Mouse (Mus musculus): ENCODE measurements around the gene D630045J12Rik. TPM values are rescaled to one million over a fixed set of nuclear protein-coding genes. Genes with fewer than 3 reads are reported as not detected.
A peak's percentile ranks its signal among the peaks of the same experiment; 100 is the strongest.

D630045J12Rik gene
- polyA plus RNA-seq, 1 experiment from 2014 or later = 1.2 TPM

DNA sequence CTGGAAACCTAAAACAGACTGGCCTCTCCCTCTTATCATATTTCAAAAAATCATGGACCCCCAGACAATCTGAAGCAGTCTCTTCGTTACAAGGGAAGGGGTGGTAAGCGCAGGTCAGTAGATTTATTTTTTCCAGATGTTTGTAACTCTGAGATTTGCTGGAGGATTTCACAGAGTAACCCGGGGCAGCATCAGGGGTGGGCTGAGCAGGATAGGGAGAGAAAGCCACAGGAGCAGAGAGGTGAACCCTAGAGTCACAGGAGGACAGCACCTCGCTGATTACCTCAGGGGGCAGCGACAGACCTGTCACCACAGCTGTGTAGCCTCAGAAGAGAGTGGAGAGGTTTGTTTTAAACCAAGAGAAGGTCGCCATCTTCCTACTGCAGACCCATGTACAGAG is 88.4 kb downstream of the D630045J12Rik start:
- Histone ChIP-seq H3K27me3 (replicated peaks; ENCODE audit: insufficient read depth, low read length) (no peaks in the 10 kb centered on the region), H3K4me3 (ENCODE audit: low read depth, low read length) (no peak overlapping the region), H3K9ac (replicated peaks; ENCODE audit: low read depth) (no peak overlapping the region), H3K9me3 (ENCODE audit: low read length) (no peaks in the 10 kb centered on the region), H3K27ac (ENCODE audit: low read length) (no peak overlapping the region), H3K4me2 (replicated peaks; ENCODE audit: low read depth, low read length) (no peak overlapping the region), H3K4me1 (ENCODE audit: insufficient read depth, low read depth, low read length) (no peaks in the 10 kb centered on the region), H3K36me3 (ENCODE audit: insufficient read depth, low read length) (peaks cover 6% of the 10 kb centered on the region; the same call in 1 of the 2 replicates)
- ATAC-seq (no peak), DNase-seq (ENCODE audit: low spot score) (no peak)
- 69% methylated on average over 6 of the region's 6 CpGs for WGBS
- no peak for TF ChIP-seq CTCF (IDR thresholded peaks at IDR 0.05)
- no peak for TF ChIP-seq EP300 (IDR thresholded peaks at IDR 0.05)

- H3K4me1 ChIP-seq (ENCODE audit: insufficient read depth, low read depth, low read length) = no peaks in the 10 kb centered on the region
- no peak for TF ChIP-seq CTCF (IDR thresholded peaks at IDR 0.05)
- no peak for TF ChIP-seq EP300 (IDR thresholded peaks at IDR 0.05)
- no peak overlapping the region for H3K27ac ChIP-seq (ENCODE audit: low read length)
- H3K36me3 ChIP-seq (ENCODE audit: insufficient read depth, low read length) = peaks cover 6% of the 10 kb centered on the region; the same call in 1 of the 2 replicates
- H3K4me3 ChIP-seq (ENCODE audit: low read depth, low read length) = no peak overlapping the region
- no peaks in the 10 kb centered on the region for H3K9me3 ChIP-seq (ENCODE audit: low read length)
- 90% methylated on average over 6 of the region's 6 CpGs for WGBS
- H3K4me2 ChIP-seq (replicated peaks; ENCODE audit: low read depth, low read length) = no peak overlapping the region
- ATAC-seq = no peak
- H3K27me3 ChIP-seq (replicated peaks; ENCODE audit: insufficient read depth, low read length) = no peaks in the 10 kb centered on the region
- DNase-seq (ENCODE audit: low spot score) = no peak
- H3K9ac ChIP-seq (replicated peaks; ENCODE audit: low read depth) = no peak overlapping the region
These were observed 89.1 kb downstream of the D630045J12Rik start for GRCm38 (mm10) chr6:38164705-38165104.

GRCm38 (mm10) chr6:38162825-38163504 is 90.8 kb downstream of the D630045J12Rik start:
- WGBS = 81% methylated on average over 14 of the region's 14 CpGs
- no peak overlapping the region for H3K4me3 ChIP-seq (ENCODE audit: low read depth, low read length)
- H3K9ac ChIP-seq (replicated peaks; ENCODE audit: low read depth) = no peak overlapping the region
- TF ChIP-seq CTCF (IDR thresholded peaks at IDR 0.05) = no peak
- TF ChIP-seq EP300 (IDR thresholded peaks at IDR 0.05) = no peak
- no peak for DNase-seq (ENCODE audit: low spot score)
- ATAC-seq = no peak
- no peaks in the 10 kb centered on the region for H3K9me3 ChIP-seq (ENCODE audit: low read length)
- no peak overlapping the region for H3K4me2 ChIP-seq (replicated peaks; ENCODE audit: low read depth, low read length)
- no peak overlapping the region for H3K27ac ChIP-seq (ENCODE audit: low read length)
- peaks cover 6% of the 10 kb centered on the region; the same call in 1 of the 2 replicates for H3K36me3 ChIP-seq (ENCODE audit: insufficient read depth, low read length)
- no peaks in the 10 kb centered on the region for H3K4me1 ChIP-seq (ENCODE audit: insufficient read depth, low read depth, low read length)
- no peaks in the 10 kb centered on the region for H3K27me3 ChIP-seq (replicated peaks; ENCODE audit: insufficient read depth, low read length)

- no peaks in the 10 kb centered on the region for H3K4me1 ChIP-seq (ENCODE audit: insufficient read depth, low read depth, low read length)
- H3K27ac ChIP-seq (ENCODE audit: low read length) = no peak overlapping the region
- H3K4me2 ChIP-seq (replicated peaks; ENCODE audit: low read depth, low read length) = no peak overlapping the region
- WGBS = 45% methylated on average over 2 of the region's 2 CpGs
- TF ChIP-seq EP300 (IDR thresholded peaks at IDR 0.05) (no peak), CTCF (IDR thresholded peaks at IDR 0.05) (no peak)
- H3K4me3 ChIP-seq (ENCODE audit: low read depth, low read length) = no peak overlapping the region
- H3K9ac ChIP-seq (replicated peaks; ENCODE audit: low read depth) = no peak overlapping the region
- H3K27me3 ChIP-seq (replicated peaks; ENCODE audit: insufficient read depth, low read length) = no peaks in the 10 kb centered on the region
- no peak for DNase-seq (ENCODE audit: low spot score)
- H3K9me3 ChIP-seq (ENCODE audit: low read length) = no peaks in the 10 kb centered on the region
- peaks cover 6% of the 10 kb centered on the region; the same call in 1 of the 2 replicates for H3K36me3 ChIP-seq (ENCODE audit: insufficient read depth, low read length)
- no peak for ATAC-seq
These were observed 93.3 kb downstream of the D630045J12Rik start for GRCm38 (mm10) chr6:38160556-38160955.

GRCm38 (mm10) chr6:38160102-38160501 is 93.7 kb downstream of the D630045J12Rik start:
- TF ChIP-seq EP300 (IDR thresholded peaks at IDR 0.05) = no peak
- TF ChIP-seq CTCF (IDR thresholded peaks at IDR 0.05) = peak; percentile 96
- DNase-seq (ENCODE audit: low spot score) = peak; percentile 92
- H3K27ac ChIP-seq (ENCODE audit: low read length) = no peak overlapping the region
- peak; percentile 65 for ATAC-seq
- H3K9ac ChIP-seq (replicated peaks; ENCODE audit: low read depth) = no peak overlapping the region
- 3% methylated on average over 3 of the region's 3 CpGs for WGBS
- no peaks in the 10 kb centered on the region for H3K9me3 ChIP-seq (ENCODE audit: low read length)
- H3K4me1 ChIP-seq (ENCODE audit: insufficient read depth, low read depth, low read length) = no peaks in the 10 kb centered on the region
- H3K4me3 ChIP-seq (ENCODE audit: low read depth, low read length) = no peak overlapping the region
- H3K4me2 ChIP-seq (replicated peaks; ENCODE audit: low read depth, low read length) = no peak overlapping the region
- H3K36me3 ChIP-seq (ENCODE audit: insufficient read depth, low read length) = peaks cover 3% of the 10 kb centered on the region; the same call in 1 of the 2 replicates
- no peaks in the 10 kb centered on the region for H3K27me3 ChIP-seq (replicated peaks; ENCODE audit: insufficient read depth, low read length)

DNA sequence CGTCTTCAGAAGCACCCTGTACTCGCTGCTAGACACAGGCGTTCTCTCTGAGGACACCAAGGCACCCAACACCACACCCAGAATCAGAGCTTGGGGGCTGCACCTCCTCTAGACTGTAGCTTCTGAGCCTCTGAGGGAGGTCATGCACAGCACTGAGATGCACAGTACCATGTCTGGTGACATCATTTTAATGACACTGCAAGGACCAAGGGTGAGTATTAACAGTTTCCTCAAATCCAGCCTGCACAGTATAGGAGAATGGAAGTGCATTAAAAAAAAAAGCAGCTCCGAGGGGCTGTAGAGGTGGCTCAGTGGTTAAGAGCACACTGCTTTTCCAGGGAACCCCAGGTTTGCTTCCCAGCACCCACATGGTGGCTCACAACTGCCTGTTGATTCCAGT is 94.2 kb downstream of the D630045J12Rik start:
- WGBS = 86% methylated on average over 4 of the region's 4 CpGs
- no peak overlapping the region for H3K4me3 ChIP-seq (ENCODE audit: low read depth, low read length)
- no peaks in the 10 kb centered on the region for H3K27me3 ChIP-seq (replicated peaks; ENCODE audit: insufficient read depth, low read length)
- no peak overlapping the region for H3K27ac ChIP-seq (ENCODE audit: low read length)
- no peak for TF ChIP-seq CTCF (IDR thresholded peaks at IDR 0.05)
- no peak for TF ChIP-seq EP300 (IDR thresholded peaks at IDR 0.05)
- H3K9me3 ChIP-seq (ENCODE audit: low read length) = no peaks in the 10 kb centered on the region
- no peaks in the 10 kb centered on the region for H3K4me1 ChIP-seq (ENCODE audit: insufficient read depth, low read depth, low read length)
- no peak for DNase-seq (ENCODE audit: low spot score)
- H3K4me2 ChIP-seq (replicated peaks; ENCODE audit: low read depth, low read length) = no peak overlapping the region
- H3K36me3 ChIP-seq (ENCODE audit: insufficient read depth, low read length) = no peaks in the 10 kb centered on the region
- no peak for ATAC-seq
- H3K9ac ChIP-seq (replicated peaks; ENCODE audit: low read depth) = no peak overlapping the region

Measured in lung, postnatal 0 days (tissue).